In genomic region chr9:107631861-107632260, GRCm38 (mm10) we compare ENCODE assay signal across 1 mouse cellular context.
TF ChIP-seq lines count a peak whose summit lies in the region.

No protein-coding gene starts in this region.

TF ChIP-seq in CH12.LX, 34 proteins besides CTCF, POLR2A, EP300 and RAD21:
- TF ChIP-seq UBTF (IDR thresholded peaks at IDR 0.05; ENCODE audit: low read depth, low read length) (no peak), ZKSCAN1 (IDR thresholded peaks at IDR 0.05; ENCODE audit: borderline replicate concordance, low read depth, low read length) (peak; percentile 45; the same call in 1 of the 2 replicates)
